Mouse (Mus musculus): ENCODE results near the gene Kif17. TPM values are rescaled to one million over a fixed set of nuclear protein-coding genes. Genes with fewer than 3 reads are reported as not detected.
"Not testable (repeated sequence)": the region's sequence is repeated elsewhere in the genome, so short reads cannot be mapped to it uniquely, and the experiment has no call there.

Kif17 gene
- polyA plus RNA-seq, 1 experiment: 0.48 TPM

GRCm38 (mm10) chr4:138322692-138323091 is 72.5 kb downstream of the Kif17 start:
- no peaks in the 10 kb centered on the region for H3K36me3 ChIP-seq (ENCODE audit: control insufficient read depth, insufficient read depth, low read length)
- H3K4me1 ChIP-seq (ENCODE audit: control insufficient read depth, insufficient read depth, low read length): peaks cover 7% of the 10 kb centered on the region; the same call in 1 of the 2 replicates
- H3K27me3 ChIP-seq (replicated peaks; ENCODE audit: control insufficient read depth, insufficient read depth, low read length): no peaks in the 10 kb centered on the region
- TF ChIP-seq CTCF (conservative IDR thresholded peaks at IDR 0.05; ENCODE audit: insufficient read depth, insufficient read length, low read depth, low read length) (no peak), POLR2A (IDR thresholded peaks at IDR 0.05; ENCODE audit: low read depth, low read length) (no peak)
- 76% methylated on average over 4 of the region's 4 CpGs for WGBS
- no peak overlapping the region for H3K27ac ChIP-seq (ENCODE audit: insufficient read depth, low read depth, low read length)
- no peak for DNase-seq
- no peak overlapping the region for H3K4me3 ChIP-seq (ENCODE audit: insufficient read depth, low read depth, low read length)

GRCm38 (mm10) chr4:138323753-138324152 is 73.5 kb downstream of the Kif17 start:
- WGBS: 27% methylated on average over 4 of the region's 4 CpGs
- peak; percentile 46 for DNase-seq
- no peak for TF ChIP-seq CTCF (conservative IDR thresholded peaks at IDR 0.05; ENCODE audit: insufficient read depth, insufficient read length, low read depth, low read length)
- no peak for TF ChIP-seq POLR2A (IDR thresholded peaks at IDR 0.05; ENCODE audit: low read depth, low read length)
- Histone ChIP-seq H3K27me3 (replicated peaks; ENCODE audit: control insufficient read depth, insufficient read depth, low read length) (no peaks in the 10 kb centered on the region), H3K36me3 (ENCODE audit: control insufficient read depth, insufficient read depth, low read length) (no peaks in the 10 kb centered on the region), H3K27ac (ENCODE audit: insufficient read depth, low read depth, low read length) (peak overlapping the region; percentile 5; the same call in 1 of the 2 replicates), H3K4me3 (ENCODE audit: insufficient read depth, low read depth, low read length) (no peak overlapping the region), H3K4me1 (ENCODE audit: control insufficient read depth, insufficient read depth, low read length) (peaks cover 7% of the 10 kb centered on the region; the same call in 1 of the 2 replicates)

GRCm38 (mm10) chr4:138324451-138324850 is 74.2 kb downstream of the Kif17 start:
- Histone ChIP-seq H3K4me3 (ENCODE audit: insufficient read depth, low read depth, low read length) (no peak overlapping the region), H3K27ac (ENCODE audit: insufficient read depth, low read depth, low read length) (0 out of 2 replicates have a peak overlapping the region, but pooled peaks have one; percentile 5), H3K27me3 (replicated peaks; ENCODE audit: control insufficient read depth, insufficient read depth, low read length) (no peaks in the 10 kb centered on the region), H3K4me1 (ENCODE audit: control insufficient read depth, insufficient read depth, low read length) (peaks cover 7% of the 10 kb centered on the region; the same call in 1 of the 2 replicates), H3K36me3 (ENCODE audit: control insufficient read depth, insufficient read depth, low read length) (no peaks in the 10 kb centered on the region)
- DNase-seq: no peak
- WGBS: 76% methylated on average over 3 of the region's 3 CpGs
- TF ChIP-seq POLR2A (IDR thresholded peaks at IDR 0.05; ENCODE audit: low read depth, low read length): no peak
- TF ChIP-seq CTCF (conservative IDR thresholded peaks at IDR 0.05; ENCODE audit: insufficient read depth, insufficient read length, low read depth, low read length): no peak

GRCm38 (mm10) chr4:138325466-138326076 is 75.3 kb downstream of the Kif17 start:
- peak; percentile 99 for DNase-seq
- no peaks in the 10 kb centered on the region for H3K27me3 ChIP-seq (replicated peaks; ENCODE audit: control insufficient read depth, insufficient read depth, low read length)
- peaks cover 7% of the 10 kb centered on the region; the same call in 1 of the 2 replicates for H3K4me1 ChIP-seq (ENCODE audit: control insufficient read depth, insufficient read depth, low read length)
- no peaks in the 10 kb centered on the region for H3K36me3 ChIP-seq (ENCODE audit: control insufficient read depth, insufficient read depth, low read length)
- TF ChIP-seq CTCF (conservative IDR thresholded peaks at IDR 0.05; ENCODE audit: insufficient read depth, insufficient read length, low read depth, low read length) (no peak), POLR2A (IDR thresholded peaks at IDR 0.05; ENCODE audit: low read depth, low read length) (peak; percentile 18)
- H3K27ac ChIP-seq (ENCODE audit: insufficient read depth, low read depth, low read length): peak overlapping the region; percentile 94
- peak overlapping the region; percentile 70 for H3K4me3 ChIP-seq (ENCODE audit: insufficient read depth, low read depth, low read length)
- WGBS: under 1% methylated on average over 45 of the region's 45 CpGs

- peak within 1 kb of the TSS; percentile 94 for H3K27ac ChIP-seq (ENCODE audit: insufficient read depth, low read depth, low read length)
- no peaks in the 10 kb centered on the region for H3K27me3 ChIP-seq (replicated peaks; ENCODE audit: control insufficient read depth, insufficient read depth, low read length)
- peak within 1 kb of the TSS; percentile 70 for H3K4me3 ChIP-seq (ENCODE audit: insufficient read depth, low read depth, low read length)
- H3K4me1 ChIP-seq (ENCODE audit: control insufficient read depth, insufficient read depth, low read length): peaks cover 7% of the 10 kb centered on the region; the same call in 1 of the 2 replicates
- peak; percentile 97 for DNase-seq
- TF ChIP-seq POLR2A (IDR thresholded peaks at IDR 0.05; ENCODE audit: low read depth, low read length) (peak; percentile 36), CTCF (conservative IDR thresholded peaks at IDR 0.05; ENCODE audit: insufficient read depth, insufficient read length, low read depth, low read length) (peak; percentile 92)
- WGBS: 1% methylated on average over 41 of the region's 41 CpGs
- H3K36me3 ChIP-seq (ENCODE audit: control insufficient read depth, insufficient read depth, low read length): no peaks in the 10 kb centered on the region
Observed at GRCm38 (mm10) chr4:138326077-138326695, 76.0 kb downstream of the Kif17 start, which contains the start of gene Pink1. Gene Pink1, minus strand, starts transcription at chr4:138326307.

- WGBS: 56% methylated on average over 8 of the region's 12 CpGs
- not testable (repeated sequence) for H3K4me1 ChIP-seq (ENCODE audit: control insufficient read depth, insufficient read depth, low read length); H3K27me3 ChIP-seq (replicated peaks; ENCODE audit: control insufficient read depth, insufficient read depth, low read length); DNase-seq; H3K4me3 ChIP-seq (ENCODE audit: insufficient read depth, low read depth, low read length); H3K36me3 ChIP-seq (ENCODE audit: control insufficient read depth, insufficient read depth, low read length)
- H3K27ac ChIP-seq (ENCODE audit: insufficient read depth, low read depth, low read length): peak overlapping the region; percentile 90; the same call in 1 of the 2 replicates
Observed at GRCm38 (mm10) chr4:138327155-138327554, 76.9 kb downstream of the Kif17 start.

GRCm38 (mm10) chr4:138327891-138328470 is 77.7 kb downstream of the Kif17 start:
- 64% methylated on average over 7 of the region's 7 CpGs for WGBS

More at GRCm38 (mm10) chr4:138327891-138328470, 77.7 kb downstream of the Kif17 start:
- DNase-seq: no peak
- H3K27me3 ChIP-seq (replicated peaks; ENCODE audit: control insufficient read depth, insufficient read depth, low read length): no peaks in the 10 kb centered on the region
- H3K4me3 ChIP-seq (ENCODE audit: insufficient read depth, low read depth, low read length): peak overlapping the region; percentile 18; the same call in 1 of the 2 replicates
- H3K27ac ChIP-seq (ENCODE audit: insufficient read depth, low read depth, low read length): peak overlapping the region; percentile 82; the same call in 1 of the 2 replicates
- TF ChIP-seq POLR2A (IDR thresholded peaks at IDR 0.05; ENCODE audit: low read depth, low read length): no peak
- no peak for TF ChIP-seq CTCF (conservative IDR thresholded peaks at IDR 0.05; ENCODE audit: insufficient read depth, insufficient read length, low read depth, low read length)
- H3K4me1 ChIP-seq (ENCODE audit: control insufficient read depth, insufficient read depth, low read length): peaks cover 7% of the 10 kb centered on the region; the same call in 1 of the 2 replicates
- H3K36me3 ChIP-seq (ENCODE audit: control insufficient read depth, insufficient read depth, low read length): no peaks in the 10 kb centered on the region
